Mouse (Mus musculus): ENCODE data around the gene Cep68. TPM values are rescaled to one million over a fixed set of nuclear protein-coding genes. Genes with fewer than 3 reads are reported as not detected.

The Cep68 gene
- polyA plus RNA-seq, 1 experiment from 2014 or later: 29.3 TPM

DNA sequence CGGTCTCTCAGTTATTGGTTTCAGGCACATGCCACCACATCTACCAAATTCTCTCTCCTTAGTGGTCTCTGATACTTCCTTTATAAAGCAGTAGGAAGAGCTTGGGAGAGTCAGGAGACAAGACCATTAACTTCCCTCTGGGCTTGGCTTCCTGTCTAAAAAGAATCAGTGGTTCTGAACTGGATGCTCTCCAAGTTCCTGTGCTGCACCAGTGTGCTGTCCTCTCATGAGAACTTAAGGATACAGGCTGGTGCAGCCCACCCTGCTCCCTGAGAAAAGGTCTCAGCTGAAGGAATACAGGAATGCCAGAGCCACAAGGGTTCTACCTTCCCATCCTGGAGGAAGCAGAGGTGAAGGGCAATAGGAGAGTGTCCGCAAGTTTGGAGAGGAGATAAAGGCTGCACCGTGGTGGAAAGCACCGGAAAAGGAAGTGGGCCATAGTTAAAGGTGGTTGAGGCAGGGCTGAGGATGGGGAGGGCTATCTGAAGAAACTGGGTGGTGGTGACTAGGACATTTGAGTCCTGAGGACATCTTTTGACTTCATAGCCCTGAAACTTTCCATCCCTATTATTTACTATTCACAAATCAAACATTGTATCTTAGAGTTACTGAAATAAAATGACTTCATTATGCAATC lies 56.0 kb downstream of the Cep68 start:
- no peak for ATAC-seq (replicated peaks)
- H3K27me3 ChIP-seq (replicated peaks): no peaks in the 10 kb centered on the region
- H3K4me2 ChIP-seq: no peak overlapping the region
- no peaks in the 10 kb centered on the region for H3K4me1 ChIP-seq
- H3K36me3 ChIP-seq (replicated peaks): no peaks in the 10 kb centered on the region
- no peak overlapping the region for H3K27ac ChIP-seq
- no peak overlapping the region for H3K4me3 ChIP-seq
- no peaks in the 10 kb centered on the region for H3K9me3 ChIP-seq
- WGBS: 87% methylated on average over 4 of the region's 4 CpGs
- H3K9ac ChIP-seq: no peak overlapping the region

DNA sequence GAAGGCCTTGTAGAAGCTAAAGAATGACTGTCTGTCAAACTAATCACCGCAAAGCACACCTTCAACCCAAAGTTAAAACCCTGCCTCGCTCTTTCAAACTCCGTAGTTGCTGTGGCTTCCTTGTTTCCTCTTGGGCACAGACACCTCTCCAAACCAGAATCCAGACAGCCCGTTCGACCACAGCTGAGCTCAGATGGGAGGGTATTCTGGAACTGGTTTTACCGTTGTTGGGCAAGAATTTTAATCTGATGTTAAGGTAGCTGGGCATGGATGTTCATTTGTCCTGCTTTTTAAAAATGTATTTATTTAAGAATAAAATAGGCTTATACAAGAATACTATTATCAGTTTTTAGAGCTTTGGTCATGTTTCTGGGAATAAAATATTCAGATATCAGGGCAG lies 62.0 kb downstream of the Cep68 start:
- Histone ChIP-seq H3K36me3 (replicated peaks) (no peaks in the 10 kb centered on the region), H3K4me2 (no peak overlapping the region), H3K27ac (no peak overlapping the region), H3K9me3 (no peaks in the 10 kb centered on the region), H3K9ac (no peak overlapping the region), H3K4me3 (no peak overlapping the region), H3K27me3 (replicated peaks) (no peaks in the 10 kb centered on the region), H3K4me1 (no peaks in the 10 kb centered on the region)
- ATAC-seq (replicated peaks): no peak
- 82% methylated on average over 6 of the region's 6 CpGs for WGBS

Other genes starting within 250 kb of the Cep68 start
- gene Actr2, start 136.5 kb downstream of the Cep68 start, polyA plus RNA-seq (2015; fragmentation: Nextera tagmentation; extraction: Ambion mirVana): 157 and 173 TPM in 2 replicates
- 272 and 286 TPM in 2 replicates for gene Rab1a, start 48.0 kb downstream of the Cep68 start, polyA plus RNA-seq (2015; fragmentation: Nextera tagmentation; extraction: Ambion mirVana)
- gene Slc1a4, start 83.3 kb upstream of the Cep68 start, polyA plus RNA-seq (2015; fragmentation: Nextera tagmentation; extraction: Ambion mirVana): 60.0 and 61.7 TPM in 2 replicates

Data from midbrain, embryonic 15.5 days (tissue).